Mouse (Mus musculus): Measurements from ENCODE around the gene Rcn3. TPM values are rescaled to one million over a fixed set of nuclear protein-coding genes. Genes with fewer than 3 reads are reported as not detected.

Rcn3 gene
- total RNA-seq, 2 experiments from 2014 or later: 103 to 148 TPM

DNA sequence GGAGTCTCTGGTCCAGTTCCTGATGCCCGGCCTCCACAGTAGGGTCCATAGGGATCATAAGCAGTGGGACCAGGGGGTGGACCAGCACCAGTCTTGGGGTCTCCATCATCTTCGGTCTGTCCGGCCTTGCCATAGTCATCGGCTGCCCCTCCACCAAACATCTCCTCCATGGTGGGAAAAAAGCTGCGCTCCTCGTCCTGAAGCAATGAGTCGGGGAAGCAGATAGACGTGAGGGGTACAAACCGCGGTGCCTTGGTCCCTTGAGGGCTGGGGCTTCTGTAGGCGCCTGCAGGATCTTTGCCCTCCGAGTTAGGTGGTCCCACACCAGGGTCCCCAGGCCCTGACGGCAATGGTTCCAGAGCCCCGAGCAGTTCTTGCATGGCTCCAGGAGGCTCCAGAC lies 44.5 kb downstream of the Rcn3 start:
- DNase-seq: no peak

DNA sequence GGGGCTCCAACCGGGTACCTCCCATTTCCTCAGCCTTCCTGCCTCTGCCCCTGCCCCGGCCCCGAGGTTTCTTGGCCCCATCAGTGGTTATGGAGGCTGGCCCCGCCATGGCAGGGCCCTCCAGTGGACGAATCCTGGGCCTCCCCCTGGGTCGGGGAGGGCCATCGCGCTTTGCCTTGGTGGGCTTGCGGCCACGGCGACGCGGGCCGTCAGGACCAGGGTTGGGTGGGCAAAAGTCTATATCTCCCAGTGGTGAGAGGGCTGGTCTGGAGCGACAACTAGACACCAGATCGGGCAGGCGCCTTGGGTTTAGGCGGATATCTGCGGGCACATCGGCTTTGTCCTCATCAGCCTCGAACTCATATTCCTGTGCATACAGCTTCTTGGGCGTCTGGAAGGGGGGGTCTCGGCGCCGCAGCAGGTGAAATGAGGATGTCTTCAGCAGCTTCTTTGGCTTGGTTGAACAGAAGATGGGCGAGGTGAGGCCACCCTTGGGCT lies 45.1 kb downstream of the Rcn3 start:
- no peak for DNase-seq

DNA sequence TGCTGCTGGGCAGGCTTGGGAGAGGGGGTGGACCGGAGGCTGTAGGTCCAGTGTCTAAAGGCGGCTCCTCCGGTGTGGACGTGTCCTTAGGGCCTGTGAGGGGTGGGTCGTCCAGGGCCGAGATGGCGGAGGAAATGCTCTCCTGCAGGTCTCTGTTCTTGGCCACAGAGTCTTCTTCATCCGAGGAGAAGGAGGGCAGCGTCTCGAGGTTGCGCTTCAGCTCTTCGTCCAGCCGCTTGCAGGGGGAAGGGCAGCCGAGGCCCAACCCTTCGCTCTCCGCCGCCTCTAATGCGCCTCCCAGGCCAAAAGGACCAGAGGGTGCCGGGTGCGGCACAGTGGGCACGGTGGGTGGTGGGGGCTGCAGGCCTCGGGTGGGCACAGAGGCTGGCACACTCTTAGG lies 46.3 kb downstream of the Rcn3 start:
- DNase-seq: no peak

DNA sequence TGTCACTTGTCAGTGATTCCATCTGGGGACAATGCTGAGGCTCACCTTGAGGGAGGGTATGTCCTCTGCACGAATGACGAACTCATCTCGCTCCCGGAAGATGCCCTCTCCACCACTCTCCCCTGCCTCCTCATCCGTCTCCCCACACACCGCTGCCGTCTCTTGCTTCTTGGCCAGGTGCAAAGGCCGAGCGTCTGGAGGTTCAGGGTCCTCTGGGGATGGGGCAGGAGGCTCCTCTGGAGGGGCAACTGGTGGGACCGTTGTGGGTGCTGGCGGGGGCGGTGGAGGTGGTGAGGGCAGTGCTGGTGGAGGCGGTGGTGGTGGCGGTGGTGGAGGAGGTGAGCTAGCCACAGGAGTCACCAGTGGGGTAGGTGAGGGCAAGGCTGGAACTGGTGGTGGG lies 48.7 kb downstream of the Rcn3 start:
- no peak for DNase-seq

DNA sequence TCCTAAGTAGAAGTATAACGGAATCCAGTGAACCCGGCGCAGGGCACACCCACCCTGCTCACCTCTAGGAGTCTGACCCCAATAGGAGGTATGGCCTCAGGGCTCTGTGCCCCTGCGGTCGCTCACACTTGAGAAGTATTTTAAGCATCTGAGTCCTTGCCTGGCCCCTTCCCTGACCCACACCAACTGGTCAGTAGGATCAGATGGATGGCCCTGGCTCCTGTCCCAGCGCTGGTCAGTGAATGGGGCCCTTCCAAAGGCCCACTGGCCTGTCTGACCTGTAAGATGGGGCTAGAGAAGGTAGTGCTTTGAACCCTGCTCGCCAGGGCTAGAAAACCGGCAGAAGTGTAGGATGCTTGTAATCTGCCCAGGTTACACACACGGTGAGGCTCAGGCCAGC lies 51.2 kb downstream of the Rcn3 start:
- peak; percentile 72 for DNase-seq

DNA sequence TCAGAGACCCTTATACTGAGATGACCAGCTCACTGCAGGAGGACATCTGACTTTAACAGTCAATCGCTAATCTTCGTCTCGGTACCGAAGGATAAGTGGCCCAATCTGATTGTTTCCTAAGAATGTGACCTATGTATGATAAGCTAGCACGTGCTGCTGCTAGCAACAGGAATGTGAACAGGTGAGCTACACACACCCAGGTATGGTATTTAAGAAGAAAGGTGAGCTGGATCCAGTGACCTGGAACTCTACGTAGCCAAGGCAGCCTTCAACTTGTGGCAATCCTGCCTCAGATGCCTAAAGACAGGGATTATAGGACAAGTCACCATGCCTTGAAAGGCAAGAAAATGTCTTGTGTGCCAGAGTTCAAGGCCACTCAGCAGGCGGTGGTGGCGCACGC lies 53.6 kb downstream of the Rcn3 start:
- DNase-seq: no peak

DNA sequence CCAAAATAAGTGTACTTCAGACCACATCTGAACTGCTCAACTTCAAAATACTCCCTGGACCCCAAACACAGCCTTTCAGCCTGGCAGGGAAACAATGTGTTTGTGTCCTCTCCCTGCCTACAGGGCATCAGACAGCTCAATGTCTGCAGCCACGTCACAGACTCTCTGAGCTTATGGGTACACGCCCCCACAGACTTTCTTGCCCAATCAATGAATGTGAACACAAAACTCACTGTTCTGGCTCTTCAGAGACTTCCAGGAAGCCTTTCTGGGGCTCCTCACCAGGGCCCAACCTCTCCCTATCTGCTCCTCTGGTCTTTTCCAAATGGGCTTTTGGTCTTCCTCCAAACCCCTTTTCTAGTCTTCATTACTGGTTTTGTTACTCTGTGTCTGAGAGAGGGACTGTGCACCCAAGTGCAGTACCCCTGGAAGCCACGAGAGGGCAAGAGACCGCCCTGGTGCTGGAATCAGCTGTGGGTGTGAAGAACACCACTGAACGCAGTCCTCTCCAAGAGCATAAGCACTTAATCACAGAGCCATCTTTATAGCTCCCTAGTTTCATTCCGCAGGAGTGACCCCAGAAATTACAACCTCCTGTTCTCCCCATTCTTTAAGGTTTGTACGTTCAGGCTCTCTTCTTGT lies 54.2 kb downstream of the Rcn3 start:
- peak; percentile 65 for DNase-seq

DNA sequence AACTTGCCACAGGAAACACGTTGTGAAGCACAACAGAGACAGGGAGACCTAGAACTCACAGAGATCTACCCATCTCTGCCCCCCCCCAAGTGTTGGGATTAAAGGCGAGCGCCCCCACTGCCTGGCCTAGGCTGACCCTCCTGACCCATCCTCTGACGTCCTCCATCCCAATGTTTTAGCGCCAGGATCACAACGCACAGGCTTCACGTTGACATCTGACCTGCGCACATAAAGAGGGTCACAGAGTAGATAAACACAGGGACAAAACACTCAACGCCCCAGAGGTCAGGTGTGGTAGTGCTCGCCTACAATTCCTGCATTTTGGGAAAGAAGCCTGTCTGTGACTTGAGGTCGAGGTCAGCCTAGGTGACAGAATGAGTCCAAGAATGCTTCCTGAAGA lies 55.3 kb downstream of the Rcn3 start:
- DNase-seq: no peak

DNA sequence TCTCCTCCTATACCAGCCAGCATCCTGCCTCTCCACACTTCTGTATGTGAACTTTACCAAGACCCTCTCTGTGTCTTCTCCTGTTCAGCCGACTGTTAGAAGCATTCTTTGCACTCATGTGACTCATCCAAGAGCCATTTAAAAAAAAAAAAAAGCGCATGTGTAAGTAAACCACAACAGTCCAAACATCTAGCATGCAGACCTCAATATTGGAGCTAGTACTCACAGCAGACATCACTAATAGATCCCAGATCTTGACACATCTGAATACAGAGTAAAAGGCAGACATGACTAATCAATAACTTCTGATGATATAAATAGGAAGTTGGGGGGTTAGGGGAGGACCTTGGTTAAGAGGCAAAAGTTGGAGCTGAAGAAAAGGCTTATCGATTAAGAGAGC lies 56.4 kb downstream of the Rcn3 start:
- no peak for DNase-seq

DNA sequence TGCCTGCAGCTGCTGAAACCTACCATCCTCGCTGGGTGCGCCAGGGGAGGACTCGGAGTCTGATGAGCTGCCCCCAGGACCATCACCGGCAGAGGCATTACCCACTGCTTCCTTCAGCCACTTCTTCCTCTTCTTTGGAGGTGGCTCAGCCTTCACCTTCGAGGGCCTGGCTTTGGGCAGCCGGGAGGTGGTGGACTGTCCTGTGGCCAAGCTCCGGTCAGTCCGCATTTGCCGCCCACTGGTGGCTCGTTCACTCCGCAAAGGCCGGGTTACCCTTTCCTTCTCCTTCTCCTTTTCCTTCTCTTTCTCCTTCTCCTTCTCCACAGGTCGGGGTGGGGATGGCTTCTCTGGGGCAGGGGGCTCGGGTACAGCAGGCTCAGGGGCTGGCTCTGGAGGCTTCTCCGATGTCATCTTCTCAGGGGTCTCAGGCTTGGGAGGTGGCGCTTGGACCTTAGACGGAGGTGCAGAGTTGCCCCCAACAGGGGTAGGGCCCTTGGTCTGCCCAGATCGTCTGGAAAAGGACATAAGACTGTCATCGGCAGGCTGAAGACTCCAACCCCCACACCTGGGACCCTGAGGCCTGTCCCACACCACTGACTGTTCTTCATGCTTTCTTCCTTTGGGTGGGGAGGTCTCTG lies 58.2 kb downstream of the Rcn3 start:
- no peak for DNase-seq

Small RNAs within 50 kb of the gene (microRNA-seq; reads per million reads assigned to microRNA genes)
- gene Mir150 (135 to 344 reads per million in 2 experiments), gene Mir5121 (6.8 to 8.6 reads per million in 2 experiments)

Other genes starting within 250 kb of the Rcn3 start
- gene Akt1s1, start 243.2 kb downstream of the Rcn3 start, total RNA-seq (2021): 10 to 100 TPM; 84.2 to 86.4 TPM
- 10 to 100 TPM; 41.7 to 49.0 TPM for gene Tbc1d17, start 243.1 kb downstream of the Rcn3 start, total RNA-seq (2021)
- 10 to 100 TPM; 14.4 to 16.5 TPM for gene Pnkp, start 235.1 kb downstream of the Rcn3 start, total RNA-seq (2021)
- 100 to 1,000 TPM; 210 to 216 TPM for gene Ptov1, start 222.4 kb downstream of the Rcn3 start, total RNA-seq (2021)
- 10 to 100 TPM; 44.7 to 53.5 TPM for gene Med25, start 199.5 kb downstream of the Rcn3 start, total RNA-seq (2021)
- gene Fuz, start 196.1 kb downstream of the Rcn3 start, total RNA-seq (2021): 10 to 100 TPM; 15.0 to 18.1 TPM
- gene Ap2a1, start 162.7 kb downstream of the Rcn3 start, total RNA-seq (2021): 10 to 100 TPM; 59.0 to 65.0 TPM
- not detected for gene Tsks, start 149.0 kb downstream of the Rcn3 start, total RNA-seq (2021)
- 1 to 10 TPM; 4.4 to 5.7 TPM for gene Cpt1c, start 117.4 kb downstream of the Rcn3 start, total RNA-seq (2021)
- gene Prmt1, start 105.7 kb downstream of the Rcn3 start, total RNA-seq (2021): 100 to 1,000 TPM; 267 to 271 TPM
- gene Irf3, start 94.6 kb downstream of the Rcn3 start, total RNA-seq (2021): 10 to 100 TPM; 26.5 to 35.8 TPM
- gene Bcl2l12, start 93.5 kb downstream of the Rcn3 start, total RNA-seq (2021): 10 to 100 TPM; 10.8 to 14.0 TPM
- 10 to 100 TPM; 47.7 to 55.8 TPM for gene Scaf1, start 75.9 kb downstream of the Rcn3 start, total RNA-seq (2021)
- 10 to 100 TPM; 75.5 to 80.6 TPM for gene Rras, start 74.3 kb downstream of the Rcn3 start, total RNA-seq (2021)
- 10 to 100 TPM; 36.0 to 43.1 TPM for gene Prr12, start 39.3 kb downstream of the Rcn3 start, total RNA-seq (2021)
- 10 to 100 TPM; 35.9 to 40.5 TPM for gene Nosip, start 29.8 kb downstream of the Rcn3 start, total RNA-seq (2021)
- gene Prrg2, start 29.5 kb downstream of the Rcn3 start, total RNA-seq (2021): 10 to 100 TPM in 1 of 2 experiments, 1 to 10 TPM in 1; 8.5 to 10.7 TPM
- 10 to 100 TPM; 70.9 to 75.2 TPM for gene Fcgrt, start 11.6 kb upstream of the Rcn3 start, total RNA-seq (2021)
- 100 to 1,000 TPM; 762 to 817 TPM for gene Rps11, start 32.2 kb upstream of the Rcn3 start, total RNA-seq (2021)
- gene Rpl13a, start 36.5 kb upstream of the Rcn3 start, total RNA-seq (2021): 1,000 to 10,000 TPM; 1,164 to 1,215 TPM
- gene Gm45713, start 44.0 kb upstream of the Rcn3 start, total RNA-seq (2021): not detected
- gene Flt3l, start 44.2 kb upstream of the Rcn3 start, total RNA-seq (2021): 1 to 10 TPM; 2.3 to 4.3 TPM
- gene Pih1d1, start 62.1 kb upstream of the Rcn3 start, total RNA-seq (2021): 10 to 100 TPM; 46.6 to 48.2 TPM
- 10 to 100 TPM; 23.9 to 28.6 TPM for gene Aldh16a1, start 62.4 kb upstream of the Rcn3 start, total RNA-seq (2021)
- gene Slc17a7, start 71.7 kb upstream of the Rcn3 start, total RNA-seq (2021): 1 to 10 TPM; 4.7 to 4.9 TPM
- under 1 TPM; 0.49 to 0.63 TPM for gene Gfy, start 87.3 kb upstream of the Rcn3 start, total RNA-seq (2021)
- not detected for gene Pth2, start 88.8 kb upstream of the Rcn3 start, total RNA-seq (2021)
- gene Ccdc155, start 112.7 kb upstream of the Rcn3 start, total RNA-seq (2021): 1 to 10 TPM; 2.5 to 2.8 TPM
- not detected for gene Dkkl1, start 119.9 kb upstream of the Rcn3 start, total RNA-seq (2021)
- 10 to 100 TPM; 15.6 to 25.9 TPM for gene Tead2, start 123.5 kb upstream of the Rcn3 start, total RNA-seq (2021)
- 1 to 10 TPM; 1.8 to 3.4 TPM for gene Cd37, start 146.9 kb upstream of the Rcn3 start, total RNA-seq (2021)
- not detected for gene Slc6a16, start 148.9 kb upstream of the Rcn3 start, total RNA-seq (2021)
- not detected for gene Slc6a21, start 185.3 kb upstream of the Rcn3 start, total RNA-seq (2021)
- 10 to 100 TPM; 25.5 to 35.2 TPM for gene Trpm4, start 241.6 kb upstream of the Rcn3 start, total RNA-seq (2021)
- gene Hrc, start 243.1 kb upstream of the Rcn3 start, total RNA-seq (2021): 100 to 1,000 TPM; 579 to 609 TPM

Measured in gastrocnemius, postnatal 10 days (tissue).